Mouse (Mus musculus) spleen, postnatal 10 days (tissue): Measurements from ENCODE around the gene Gpn3.
A peak's percentile ranks its signal among the peaks of the same experiment; 100 is the strongest.
"Not testable (repeated sequence)": the region's sequence is repeated elsewhere in the genome, so short reads cannot be mapped to it uniquely, and the experiment has no call there.

ENCODE experiments used
- DNase-seq, 2 experiments: peaks; one replicate each; pipeline ENCODE4 v3.0.0; 2021 to 2022; ENCODE audit warnings: low spot score in 2 of 2

The Gpn3 gene

GRCm38 (mm10) chr5:122390006-122390405 is 18.3 kb downstream of the Gpn3 start:
- DNase-seq = no peak

GRCm38 (mm10) chr5:122390671-122391070 is 19.0 kb downstream of the Gpn3 start:
- no peak for DNase-seq

- DNase-seq = no peak
These were observed 19.6 kb downstream of the Gpn3 start for GRCm38 (mm10) chr5:122391178-122391785.

DNA sequence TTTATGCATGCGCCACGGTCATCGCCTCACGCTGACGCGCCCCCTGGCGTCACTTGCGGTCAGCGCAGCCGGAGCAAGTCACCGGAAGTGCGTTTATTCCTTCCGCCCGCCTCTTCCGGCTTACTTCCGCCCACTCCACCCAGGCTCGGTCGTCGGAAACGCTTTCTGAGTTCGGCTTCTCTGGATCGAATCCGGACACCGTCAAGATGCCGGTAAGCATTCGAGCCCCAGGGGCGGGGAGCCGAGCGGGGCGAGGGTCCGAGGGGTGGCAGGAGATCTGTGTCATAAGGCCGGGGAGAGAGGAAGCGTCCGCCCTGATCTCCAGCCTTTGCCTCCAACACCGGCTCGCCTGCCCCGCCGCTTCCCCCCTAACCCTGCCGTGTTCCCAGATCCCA is 20.1 kb downstream of the Gpn3 start, which contains the start of gene Arpc3:
TSS of gene Arpc3 (plus strand) at position 93 of the 395 bp plus-strand sequence.
- peak; percentile 94 to 95 for DNase-seq

- peak; percentile 48 to 51 for DNase-seq
These were observed 20.7 kb downstream of the Gpn3 start for GRCm38 (mm10) chr5:122392227-122393004.

DNA sequence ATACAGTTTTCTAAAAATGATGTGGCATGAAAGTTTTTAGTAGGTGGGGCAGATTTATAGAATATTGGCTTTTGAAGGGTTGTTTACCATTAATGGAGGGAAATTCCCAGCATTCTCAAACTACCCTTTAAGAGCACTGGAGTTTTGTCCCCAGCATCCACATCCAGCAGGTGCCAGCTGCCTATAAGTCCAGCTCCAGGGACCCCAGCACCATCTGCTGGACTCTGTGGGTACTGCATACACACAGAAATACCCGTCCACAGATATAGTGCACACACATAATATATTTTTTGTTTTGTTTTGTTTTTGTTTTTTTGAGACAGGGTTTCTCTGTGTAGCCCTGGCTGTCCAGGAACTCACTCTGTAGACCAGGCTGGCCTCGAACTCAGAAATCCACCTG is 22.2 kb downstream of the Gpn3 start:
- peak; percentile 84 to 90 for DNase-seq

DNA sequence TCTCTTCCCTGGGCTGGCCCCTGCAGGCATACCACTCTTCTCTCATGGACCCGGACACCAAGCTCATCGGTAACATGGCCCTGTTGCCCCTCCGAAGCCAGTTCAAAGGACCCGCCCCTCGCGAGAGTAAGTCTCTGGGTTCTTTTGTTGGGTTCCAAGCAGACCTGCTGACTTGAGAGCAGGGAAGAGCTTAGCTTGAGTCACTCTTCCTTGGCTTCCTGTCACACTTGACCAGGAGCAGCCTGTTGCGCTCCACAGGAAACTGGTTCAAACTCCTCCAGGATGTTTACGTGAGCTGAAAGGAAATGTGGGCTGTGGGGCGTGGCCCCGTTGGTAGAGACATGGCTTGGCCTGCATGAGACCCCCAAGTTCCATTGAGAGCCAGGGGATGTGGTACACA is 25.1 kb downstream of the Gpn3 start:
- DNase-seq = no peak

DNA sequence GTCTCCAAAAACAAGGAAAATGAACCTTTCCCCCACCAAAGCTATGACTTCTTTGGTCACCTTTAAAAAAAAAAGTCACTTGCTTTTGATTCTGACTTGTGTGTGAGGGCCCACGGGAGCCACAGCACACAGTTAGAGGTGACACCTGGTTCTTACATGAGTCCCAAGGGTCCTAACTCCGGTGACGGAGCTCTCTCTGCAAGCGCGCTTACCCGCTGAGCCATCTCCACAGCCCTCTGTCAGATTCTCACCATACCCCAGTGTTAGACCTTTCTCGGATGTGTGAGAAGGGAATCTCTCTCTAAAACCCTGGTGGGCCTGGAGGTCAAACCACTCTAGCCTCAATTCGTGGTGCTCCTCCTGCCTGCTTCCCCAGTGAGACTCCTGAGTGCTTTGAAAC is 25.8 kb downstream of the Gpn3 start:
- no peak for DNase-seq

DNA sequence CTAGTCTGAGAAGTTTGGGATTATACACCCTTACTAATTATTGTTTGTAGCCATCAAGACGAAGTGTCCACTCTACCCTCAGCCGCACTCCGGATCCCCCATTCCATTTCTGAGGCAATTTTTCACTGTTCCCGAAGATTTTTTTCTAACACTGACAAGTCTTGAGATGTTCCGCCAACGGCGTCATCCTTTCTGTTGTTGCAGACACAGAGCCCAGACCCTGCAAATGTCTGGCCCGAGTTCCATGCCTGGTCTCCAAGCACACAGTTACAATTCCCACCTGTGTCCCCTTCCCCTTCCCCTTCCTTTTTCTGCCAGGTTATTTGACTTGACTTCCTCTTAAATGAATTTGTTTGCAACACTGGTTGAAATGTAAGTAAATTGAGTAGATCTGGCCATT is 28.2 kb downstream of the Gpn3 start:
- no peak for DNase-seq

- no peak for DNase-seq
These were observed 29.1 kb downstream of the Gpn3 start for GRCm38 (mm10) chr5:122400628-122401302.

- DNase-seq = peak; percentile 65 to 77
These were observed 29.6 kb downstream of the Gpn3 start for GRCm38 (mm10) chr5:122401303-122401640.

GRCm38 (mm10) chr5:122402160-122402559 is 30.5 kb downstream of the Gpn3 start:
- no peak for DNase-seq

DNA sequence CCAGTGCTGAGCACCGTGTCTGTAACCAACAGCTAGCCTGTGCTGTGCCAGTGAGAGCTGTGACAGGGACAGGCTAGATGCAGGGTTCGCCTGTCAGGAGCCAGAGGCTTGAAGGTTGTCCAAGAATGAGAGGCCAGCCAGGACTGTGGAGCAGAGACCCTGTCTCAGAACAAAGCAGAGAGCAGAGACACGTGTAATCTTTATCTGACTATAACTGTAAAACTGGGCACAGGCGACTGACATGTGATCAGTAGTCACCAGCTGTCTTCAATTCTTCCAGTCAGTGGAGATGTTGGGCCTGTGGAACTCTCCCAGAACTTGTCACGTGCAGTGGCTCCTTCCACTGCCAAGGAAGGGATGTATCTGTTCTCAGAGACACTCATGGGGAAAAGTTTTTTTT is 31.1 kb downstream of the Gpn3 start:
- DNase-seq = no peak

DNA sequence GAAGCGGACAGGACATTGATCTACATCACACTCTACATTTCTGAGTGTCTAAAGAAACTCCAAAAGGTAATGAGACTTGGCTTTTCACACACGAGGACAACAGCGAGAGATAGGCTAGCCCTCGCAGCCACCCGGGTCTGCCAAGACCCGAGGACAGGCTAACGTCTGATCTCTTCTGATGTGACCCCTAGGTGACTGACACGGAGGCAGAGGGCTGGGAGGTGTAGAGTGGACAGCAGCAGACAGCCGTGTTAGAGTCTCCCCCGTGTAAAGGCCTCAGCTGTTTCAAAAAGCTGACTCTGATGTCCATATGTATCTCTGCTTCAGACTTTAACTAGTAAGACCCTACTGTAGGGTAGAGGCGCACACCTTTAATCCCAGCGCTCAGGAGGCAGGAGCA is 31.7 kb downstream of the Gpn3 start:
- no peak for DNase-seq

DNA sequence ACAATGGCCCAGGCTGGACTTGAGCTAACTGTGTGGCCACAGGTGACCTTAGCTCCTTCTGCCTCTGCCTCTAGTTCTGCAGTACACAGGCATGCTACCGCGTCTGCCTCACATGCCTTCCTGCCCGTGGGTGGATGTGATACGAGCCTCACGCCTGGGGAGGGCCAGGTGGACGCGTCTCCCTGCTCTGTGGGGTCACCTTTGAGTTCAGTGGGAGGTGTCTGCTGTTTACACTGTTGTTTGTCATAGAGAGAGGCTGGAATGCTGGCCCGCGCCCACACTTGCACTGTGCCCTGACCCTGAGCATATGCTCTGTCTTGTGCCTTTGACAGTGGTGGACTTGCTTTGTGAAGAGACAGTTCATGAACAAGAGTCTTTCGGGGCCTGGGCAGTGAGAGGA is 33.9 kb downstream of the Gpn3 start:
- no peak for DNase-seq

- DNase-seq = peak in 1 of 2 experiments; percentile 35
These were observed 38.3 kb downstream of the Gpn3 start for GRCm38 (mm10) chr5:122409692-122410645.

DNA sequence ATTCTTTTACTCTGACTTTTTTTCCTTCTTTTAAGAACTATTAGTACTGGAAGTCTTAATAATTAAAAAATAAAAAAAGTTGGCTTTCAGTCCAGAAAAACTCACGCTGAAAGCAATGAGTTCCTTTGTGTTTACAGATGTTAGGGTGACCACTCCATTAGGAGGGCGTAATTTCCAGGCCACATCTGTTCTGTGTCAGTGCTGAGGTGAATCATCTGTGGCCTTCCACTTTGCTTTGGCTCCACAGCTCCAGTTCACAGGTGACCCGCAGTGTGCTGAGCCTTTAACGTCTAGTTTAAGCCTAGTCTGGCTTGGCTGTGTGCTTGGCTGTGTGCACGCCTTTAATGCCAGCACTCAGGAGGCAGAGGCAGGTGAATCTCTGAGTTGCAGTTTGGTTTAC is 40.2 kb downstream of the Gpn3 start:
- no peak for DNase-seq

DNA sequence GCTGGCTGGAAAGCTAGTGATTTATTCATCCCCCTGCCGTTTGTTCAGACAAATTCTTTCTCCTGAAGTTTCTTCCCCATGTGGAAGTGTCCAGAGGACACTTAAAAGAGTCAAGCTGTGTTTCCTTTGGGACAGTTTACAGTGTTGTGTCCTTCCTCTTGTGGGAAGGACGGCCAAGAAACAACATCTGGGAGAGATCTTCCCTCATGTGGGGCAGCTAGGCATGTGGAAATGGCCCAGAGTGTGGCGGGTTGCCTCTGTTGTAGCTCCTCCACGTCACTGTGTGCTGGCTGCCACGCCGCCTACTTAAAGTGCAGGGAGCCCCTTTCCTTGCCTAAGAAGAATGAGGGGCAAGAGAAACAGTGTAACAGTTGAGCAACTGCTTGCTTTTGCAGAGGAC is 41.1 kb downstream of the Gpn3 start:
- DNase-seq = no peak

DNA sequence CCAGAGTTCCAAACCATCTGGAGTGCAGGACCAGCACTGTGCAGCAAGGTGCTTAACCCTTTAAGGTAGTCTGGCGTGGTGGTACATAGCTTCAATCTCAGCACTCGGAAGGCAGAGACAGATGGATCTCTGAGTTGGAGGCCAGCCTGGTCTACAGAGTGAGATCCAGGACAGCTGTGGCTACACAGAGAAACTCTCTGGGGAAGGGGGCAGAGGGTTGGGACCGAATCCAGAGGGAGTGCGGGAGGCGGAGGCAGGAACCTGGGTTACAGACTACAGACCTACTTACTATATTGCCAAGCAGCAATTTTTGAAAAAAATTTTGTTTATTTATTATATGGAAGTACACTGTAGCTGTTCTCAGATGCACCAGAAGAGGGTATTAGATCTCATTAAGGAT is 42.7 kb downstream of the Gpn3 start:
- DNase-seq = no peak

GRCm38 (mm10) chr5:122415465-122415864 is 43.8 kb downstream of the Gpn3 start:
- DNase-seq = no peak

- DNase-seq = not testable (repeated sequence)
These were observed 49.0 kb downstream of the Gpn3 start for GRCm38 (mm10) chr5:122420676-122421075.
